Mouse (Mus musculus): ENCODE data around the gene Ubxn6. TPM values are rescaled to one million over a fixed set of nuclear protein-coding genes. Genes with fewer than 3 reads are reported as not detected.
"Not testable (repeated sequence)": the region's sequence is repeated elsewhere in the genome, so short reads cannot be mapped to it uniquely, and the experiment has no call there.

Ubxn6 gene
- total RNA-seq, 2 experiments from 2014 or later, result 85.7 to 90.6 TPM

- DNase-seq (ENCODE audit: low spot score in 2 of 2), result no peak
Measured at GRCm38 (mm10) chr17:56102927-56103326, 28.1 kb upstream of the Ubxn6 start.

GRCm38 (mm10) chr17:56102158-56102557 is 27.3 kb upstream of the Ubxn6 start:
- no peak for DNase-seq (ENCODE audit: low spot score in 2 of 2)

DNA sequence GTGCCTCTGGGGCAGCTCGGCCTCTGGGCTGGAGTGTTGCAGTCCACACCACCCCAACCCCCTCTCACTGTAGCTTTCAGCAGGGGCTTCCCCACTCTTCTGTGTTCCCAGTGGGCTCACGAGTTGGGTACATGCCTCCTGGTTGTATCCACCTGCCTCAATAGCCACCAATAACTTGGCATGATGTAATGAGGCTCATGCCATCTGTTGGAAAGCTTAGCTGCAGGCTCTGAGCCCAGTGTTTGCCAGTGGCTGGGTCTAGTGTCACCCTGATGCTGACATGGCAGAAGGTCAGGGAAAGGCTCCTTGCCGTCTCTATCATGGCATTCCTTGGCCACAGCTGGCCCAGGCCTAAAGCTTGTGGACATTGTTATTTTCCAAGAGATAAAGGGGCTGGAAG is 26.0 kb upstream of the Ubxn6 start:
- DNase-seq (ENCODE audit: low spot score in 2 of 2), result no peak

- DNase-seq (ENCODE audit: low spot score in 2 of 2), result no peak
Measured at GRCm38 (mm10) chr17:56098711-56099572, 24.1 kb upstream of the Ubxn6 start.

DNA sequence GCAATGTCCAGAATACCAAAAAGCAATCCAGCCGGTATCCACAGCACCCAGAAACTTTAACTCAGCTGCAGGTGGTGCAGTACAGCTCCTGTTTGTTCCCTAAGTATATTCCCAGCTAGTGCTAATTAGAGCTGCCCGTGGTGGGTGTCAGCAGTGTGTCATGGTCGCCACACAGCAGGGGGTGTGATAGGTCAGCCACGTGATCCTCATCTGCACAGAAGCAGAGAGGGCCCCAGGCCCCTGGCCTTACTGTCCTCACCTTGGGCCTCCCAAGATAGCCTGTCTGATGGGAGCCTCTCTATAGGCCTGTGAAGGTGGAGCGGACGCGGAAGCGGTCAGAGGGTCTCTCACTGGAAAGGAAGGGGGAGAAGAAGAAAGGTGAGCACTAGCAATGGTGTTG is 23.4 kb upstream of the Ubxn6 start:
- DNase-seq (ENCODE audit: low spot score in 2 of 2), result no peak

DNA sequence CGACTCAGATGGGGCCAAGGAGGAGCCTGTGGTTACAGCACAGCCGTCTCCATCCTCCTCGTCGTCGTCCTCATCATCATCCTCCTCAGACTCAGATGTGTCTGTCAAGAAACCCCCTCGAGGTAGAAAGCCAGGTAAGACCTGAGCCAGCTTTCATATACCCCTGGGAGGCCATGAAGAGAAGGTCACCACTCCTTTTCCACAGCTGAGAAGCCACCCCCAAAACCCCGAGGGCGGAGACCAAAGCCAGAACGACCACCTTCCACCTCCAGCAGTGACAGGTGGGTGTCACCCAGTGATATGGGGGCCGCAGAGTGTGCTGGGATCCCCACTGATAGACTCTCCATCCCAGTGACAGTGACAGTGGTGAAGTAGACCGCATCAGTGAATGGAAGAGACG is 22.1 kb upstream of the Ubxn6 start:
- DNase-seq (ENCODE audit: low spot score in 2 of 2), result no peak

DNA sequence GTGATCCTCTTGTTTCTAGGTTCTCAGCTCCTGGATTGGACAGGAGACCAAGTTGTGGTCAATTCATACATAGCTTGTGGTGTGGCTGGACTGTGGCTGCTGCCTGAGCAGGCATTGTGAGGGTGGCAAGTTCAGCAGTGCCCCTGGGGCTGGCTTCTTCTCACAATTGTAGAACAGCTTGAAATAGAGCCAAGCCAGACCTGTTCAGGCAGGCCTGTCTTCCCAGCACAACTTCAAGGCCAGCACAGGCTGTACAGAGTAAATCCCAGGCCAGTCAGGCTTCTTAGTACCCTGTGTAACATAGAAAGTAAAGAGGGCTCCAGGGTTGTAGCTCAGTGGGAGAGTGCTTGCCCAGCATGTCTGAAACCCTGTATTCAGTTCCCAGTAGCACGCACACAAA is 18.0 kb upstream of the Ubxn6 start:
- DNase-seq (ENCODE audit: low spot score in 2 of 2), result no peak

DNA sequence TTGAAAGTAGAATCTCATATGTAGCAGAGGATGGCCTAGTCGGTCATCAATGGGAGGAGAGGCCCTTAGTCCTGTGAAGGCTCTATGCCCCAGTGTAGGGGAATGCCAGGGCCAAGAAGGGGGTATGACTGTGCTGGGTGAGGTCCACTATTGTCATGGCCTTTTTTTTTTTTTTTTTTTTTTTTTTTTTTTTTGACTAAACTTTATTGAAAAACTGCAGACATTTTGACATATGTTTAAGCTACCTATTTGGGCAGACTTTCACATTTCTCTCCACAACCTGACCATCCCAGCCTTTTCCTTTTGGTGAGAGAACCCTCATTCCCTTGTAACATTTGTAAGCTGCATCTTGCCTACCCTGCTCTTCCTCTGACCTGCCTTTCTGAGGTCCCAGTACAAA is 17.5 kb upstream of the Ubxn6 start:
- DNase-seq (ENCODE audit: low spot score in 2 of 2), result no peak

DNA sequence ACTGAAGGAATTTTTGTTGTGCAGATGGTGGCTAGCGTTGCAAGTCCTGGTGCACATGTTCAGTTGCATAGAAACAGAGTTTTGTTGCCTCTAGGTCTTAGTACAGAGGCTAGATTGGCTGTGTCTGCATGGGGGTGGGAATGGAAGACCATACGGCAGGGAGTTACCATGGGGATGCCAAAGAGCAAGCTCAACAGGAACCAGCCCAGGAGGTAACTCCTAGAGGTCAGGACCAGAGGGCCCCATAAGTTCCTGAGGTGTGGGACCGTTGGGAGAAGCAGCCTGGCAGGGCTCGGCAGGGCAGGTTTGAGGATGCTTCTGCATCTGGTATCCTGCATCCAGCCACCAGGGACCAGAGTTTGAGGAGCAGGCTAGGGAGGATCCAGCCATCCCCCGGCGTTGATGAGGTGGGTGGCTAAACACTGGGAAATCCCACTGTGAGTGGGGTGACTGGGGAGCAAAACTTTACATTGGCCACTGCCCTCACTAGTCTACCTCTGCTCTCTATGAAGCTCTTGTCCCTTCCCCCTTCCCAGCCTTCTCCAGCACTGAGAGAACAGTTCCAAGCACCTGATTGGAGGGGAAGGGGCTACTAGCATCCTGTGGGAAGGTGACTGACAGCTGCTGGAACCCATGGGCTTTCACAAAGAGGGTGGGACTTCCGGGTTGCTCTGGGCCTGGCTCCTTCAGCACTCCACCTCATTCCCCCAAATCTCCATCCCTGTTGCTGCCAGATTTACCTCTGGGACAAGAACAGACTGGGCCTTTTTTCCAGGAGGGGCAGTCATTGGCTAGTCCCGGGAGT is 6.2 kb upstream of the Ubxn6 start:
- DNase-seq (ENCODE audit: low spot score in 2 of 2), result peak; percentile 45 to 47

DNA sequence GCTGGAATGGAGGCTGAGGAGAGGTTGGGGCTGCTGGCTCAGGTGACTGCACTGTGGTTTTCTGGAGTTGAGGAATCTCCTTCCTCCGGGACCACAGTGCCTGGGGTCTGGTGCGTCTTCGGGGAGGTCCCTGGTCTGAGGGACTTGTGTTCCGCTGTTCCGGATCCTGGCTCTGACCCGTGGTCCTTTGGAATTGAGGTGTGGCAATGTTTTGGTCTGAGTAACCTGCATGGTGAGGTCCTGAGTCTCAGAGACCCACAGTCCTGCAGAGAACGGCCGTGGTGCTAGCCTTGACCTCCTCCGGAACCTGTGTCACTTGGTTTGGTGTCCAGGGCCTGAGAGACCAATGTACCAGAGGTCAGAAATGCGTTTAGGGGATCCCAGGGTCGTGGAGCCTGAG is 5.1 kb upstream of the Ubxn6 start:
- no peak for DNase-seq (ENCODE audit: low spot score in 2 of 2)

DNA sequence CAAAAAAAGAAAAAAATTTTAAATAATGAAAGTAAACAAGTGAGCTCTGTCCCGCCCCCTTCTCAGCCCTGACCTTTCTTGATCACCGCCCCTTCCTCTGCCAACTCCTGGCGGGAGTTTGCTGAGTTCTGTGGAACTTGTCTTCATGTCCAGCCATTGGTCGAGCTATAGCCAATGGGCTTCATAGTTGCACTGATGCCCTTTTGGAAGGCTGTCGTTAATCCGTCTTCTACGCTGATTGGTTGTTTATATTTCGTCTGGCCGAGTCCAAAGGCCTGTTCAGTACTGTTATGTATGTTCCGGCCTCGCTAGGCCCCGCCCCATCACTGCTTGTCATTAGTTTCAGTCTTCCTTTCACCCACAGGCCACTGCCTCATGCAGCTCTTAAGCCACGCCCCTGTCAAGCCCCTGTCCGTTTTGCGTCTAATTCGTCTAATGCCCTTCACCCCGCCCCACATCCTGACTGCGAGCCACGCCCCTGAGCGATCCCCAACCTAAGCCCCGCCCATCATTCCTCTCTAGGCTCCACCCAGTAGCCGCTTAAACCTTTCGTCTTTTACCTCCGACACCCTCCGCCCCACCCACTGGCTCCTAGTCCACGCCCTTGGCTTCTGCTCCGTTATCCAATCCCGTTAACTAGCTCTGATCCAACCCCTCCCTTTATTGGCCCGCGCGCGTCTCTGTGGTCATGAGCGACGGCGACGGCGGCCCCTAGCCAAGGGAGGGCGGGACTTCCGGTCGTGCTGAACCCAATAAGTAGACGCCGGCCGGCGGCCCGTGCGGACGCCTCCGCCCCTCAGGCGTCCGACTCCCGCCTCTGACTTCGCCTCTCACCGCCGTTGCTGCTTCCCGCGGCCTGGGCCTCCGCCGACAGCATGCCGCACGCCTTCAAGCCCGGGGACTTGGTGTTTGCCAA is 4.3 kb upstream of the Ubxn6 start, which contains the start of gene Hdgfl2:
Gene Hdgfl2, plus strand, starts transcription at position 755 of the 916 bp plus-strand sequence.
- DNase-seq (ENCODE audit: low spot score in 2 of 2), result peak; percentile 100

- not testable (repeated sequence) for DNase-seq (ENCODE audit: low spot score in 2 of 2)
Measured at GRCm38 (mm10) chr17:56078361-56078760, 3.5 kb upstream of the Ubxn6 start.

- DNase-seq (ENCODE audit: low spot score in 2 of 2), result no peak
Measured at GRCm38 (mm10) chr17:56077523-56077922, 2.7 kb upstream of the Ubxn6 start.

DNA sequence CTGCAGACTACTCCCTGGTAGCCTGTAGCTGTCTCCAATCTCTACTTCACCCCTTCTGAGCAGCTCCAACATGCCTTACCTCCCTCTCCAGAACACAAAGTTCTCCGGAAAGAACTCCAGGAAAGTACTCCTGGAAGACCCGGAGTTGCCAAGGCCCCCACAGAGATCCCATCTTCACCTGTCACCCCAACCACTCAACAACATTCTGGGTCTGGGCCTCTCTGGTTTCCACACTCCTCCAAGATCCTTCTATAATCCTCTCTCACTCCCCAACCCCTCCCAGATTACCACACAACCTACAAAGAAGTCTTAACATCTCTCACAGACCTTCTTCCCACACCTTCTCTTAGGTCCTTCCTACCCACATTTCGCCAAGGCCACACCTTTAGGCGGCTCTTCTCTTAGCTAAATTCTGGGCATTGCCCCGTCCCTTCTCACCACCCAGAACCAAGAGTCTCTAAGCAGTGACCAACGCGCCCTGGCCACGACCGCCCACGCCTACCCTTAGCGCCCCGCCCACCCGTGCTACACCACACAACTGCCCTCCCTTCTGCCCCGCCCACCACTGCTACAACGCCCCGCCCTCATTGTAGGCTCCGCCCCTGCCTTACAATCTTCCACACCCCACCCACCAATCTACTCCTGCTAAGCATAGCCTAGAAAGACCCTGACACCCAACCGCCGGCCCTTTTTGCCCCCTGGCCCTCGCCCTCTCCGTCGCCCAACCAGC is 566 bp downstream of the Ubxn6 start:
- DNase-seq (ENCODE audit: low spot score in 2 of 2), result peak; percentile 48 to 67

GRCm38 (mm10) chr17:56072243-56072642 is 2.6 kb downstream of the Ubxn6 start:
- DNase-seq (ENCODE audit: low spot score in 2 of 2), result no peak

DNA sequence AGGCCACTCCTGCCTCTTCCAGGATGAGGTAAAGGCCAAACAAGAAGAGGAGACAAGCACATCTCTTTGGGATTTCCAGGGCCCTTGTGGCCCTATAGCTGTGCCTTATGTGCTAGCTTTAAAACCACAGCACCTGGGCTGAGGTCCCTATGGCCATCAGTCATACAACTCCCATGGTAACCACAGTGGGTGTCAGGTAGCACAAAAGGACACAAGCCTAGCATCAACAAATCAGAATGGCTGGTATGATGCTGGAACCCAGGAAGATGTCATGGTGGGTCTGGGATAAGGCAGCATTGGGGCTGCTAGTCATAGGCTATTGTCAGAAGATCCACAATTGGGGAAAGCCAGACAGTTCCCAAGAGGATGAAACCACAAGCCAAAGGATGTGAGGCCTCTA is 3.7 kb downstream of the Ubxn6 start:
- DNase-seq (ENCODE audit: low spot score in 2 of 2), result no peak

DNA sequence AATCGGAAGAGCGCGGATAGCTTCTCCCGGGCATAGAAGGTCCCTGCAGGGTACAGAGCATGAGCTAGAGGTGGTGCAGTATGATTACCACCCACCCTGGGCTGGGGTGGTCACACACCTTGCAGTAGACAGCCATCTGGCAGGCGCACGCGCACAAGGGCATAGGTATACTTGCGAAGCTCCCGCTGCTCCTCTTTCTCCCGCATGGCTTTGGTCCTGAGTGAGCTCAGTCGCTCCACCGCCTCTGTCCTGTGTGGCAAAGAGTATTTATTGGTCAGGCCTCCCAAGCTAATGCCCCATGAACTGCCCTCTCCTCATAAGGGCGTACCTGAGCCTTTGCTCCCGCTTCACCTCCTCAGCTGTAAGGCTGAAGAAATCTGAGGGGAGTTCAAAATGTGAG is 5.8 kb downstream of the Ubxn6 start:
- DNase-seq (ENCODE audit: low spot score in 2 of 2), result no peak

DNA sequence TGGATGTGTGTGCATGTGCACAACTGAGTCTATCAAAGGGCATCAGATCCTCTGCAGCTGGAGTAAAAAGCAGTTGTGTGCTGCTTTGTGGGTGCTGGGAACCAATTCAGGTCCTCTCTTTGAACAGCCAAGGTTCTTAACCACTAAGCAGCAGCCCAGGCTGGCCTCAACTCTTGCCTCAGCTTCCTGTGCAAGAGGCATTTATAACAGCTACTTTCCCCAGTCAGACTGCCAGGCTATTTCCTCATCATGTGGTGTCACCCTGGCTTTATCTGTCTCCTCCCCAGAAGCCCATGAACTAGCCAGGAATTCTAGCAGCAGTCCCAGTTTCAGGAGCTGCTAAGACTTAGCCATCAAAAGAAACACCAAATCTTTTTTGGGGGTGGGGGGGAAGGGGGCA is 8.4 kb downstream of the Ubxn6 start:
- DNase-seq (ENCODE audit: low spot score in 2 of 2), result no peak

DNA sequence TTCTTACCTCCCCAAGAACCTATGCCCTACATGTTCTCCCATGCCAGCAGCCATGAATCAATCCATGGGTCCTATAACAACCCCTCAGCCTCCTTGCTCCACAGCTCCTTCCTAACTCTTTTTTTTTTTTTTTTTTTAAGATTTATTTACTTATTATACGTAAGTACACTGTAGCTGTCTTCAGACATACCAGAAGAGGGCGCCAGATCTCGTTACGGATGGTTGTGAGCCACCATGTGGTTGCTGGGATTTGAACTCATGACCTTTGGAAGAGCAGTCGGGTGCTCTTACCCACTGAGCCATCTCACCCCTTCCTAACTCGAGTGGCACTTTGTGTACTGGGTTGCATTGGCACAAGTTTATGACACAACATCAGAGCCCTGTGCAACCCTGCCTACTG is 9.1 kb downstream of the Ubxn6 start:
- not testable (repeated sequence) for DNase-seq (ENCODE audit: low spot score in 2 of 2)

DNA sequence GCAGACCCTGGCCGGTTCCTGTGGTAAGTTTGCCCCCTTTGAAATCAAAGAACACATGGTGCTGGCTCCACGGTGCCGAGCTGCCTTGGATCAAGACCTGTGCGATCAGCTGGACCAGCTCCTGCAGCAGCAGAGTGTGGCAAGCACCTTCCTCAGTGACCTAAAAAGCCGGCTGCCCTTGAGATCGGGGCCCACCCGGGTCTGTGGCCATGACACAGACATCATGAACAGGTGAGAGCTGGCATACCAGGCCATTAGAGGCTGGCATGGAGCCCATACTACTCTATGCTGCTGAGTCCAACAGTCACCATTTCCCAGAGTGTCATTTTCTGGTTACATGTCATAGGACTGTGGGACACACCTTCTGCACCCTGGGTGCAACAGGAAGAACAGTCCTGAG is 12.7 kb downstream of the Ubxn6 start:
- no peak for DNase-seq (ENCODE audit: low spot score in 2 of 2)
